Mouse (Mus musculus): ENCODE data around the gene Gm20509. TPM values are rescaled to one million over a fixed set of nuclear protein-coding genes. Genes with fewer than 3 reads are reported as not detected.

The Gm20509 gene
- not detected for polyA plus RNA-seq (2017; shearing (Covaris generic))

GRCm38 (mm10) chr9:73102181-73102580 lies at the start of gene Gm20509:
Gm20509 (plus strand) TSS chr9:73102470.

GRCm38 (mm10) chr9:73101536-73101935 lies 734 bp upstream of the Gm20509 start, which contains the start of gene Khdc3:
Khdc3 (plus strand) TSS chr9:73101836.

GRCm38 (mm10) chr9:73112919-73113906 lies 10.9 kb downstream of the Gm20509 start, which contains the start of gene Rsl24d1:
Rsl24d1 (plus strand) TSS chr9:73113426.

Other genes with a start within 250 kb of the Gm20509 start
- not detected for gene Pygo1, start 176.8 kb upstream of the Gm20509 start, polyA plus RNA-seq (2017; shearing (Covaris generic))
- gene Dyx1c1, start 143.7 kb upstream of the Gm20509 start, polyA plus RNA-seq (2017; shearing (Covaris generic)): 2.9 TPM
- not detected for gene Gm44503, start 143.6 kb upstream of the Gm20509 start, polyA plus RNA-seq (2017; shearing (Covaris generic))
- gene Ccpg1os, start 117.1 kb upstream of the Gm20509 start, polyA plus RNA-seq (2017; shearing (Covaris generic)): 11.0 TPM
- gene Ccpg1, start 117.0 kb upstream of the Gm20509 start, polyA plus RNA-seq (2017; shearing (Covaris generic)): 113 TPM
- gene Pigb, start 62.1 kb upstream of the Gm20509 start, polyA plus RNA-seq (2017; shearing (Covaris generic)): 32.2 TPM
- 59.9 TPM for gene Rab27a, start 57.6 kb upstream of the Gm20509 start, polyA plus RNA-seq (2017; shearing (Covaris generic))
- 0.52 TPM for gene Khdc3, start 634 bp upstream of the Gm20509 start, polyA plus RNA-seq (2017; shearing (Covaris generic))
- 90.0 TPM for gene Rsl24d1, start 11.0 kb downstream of the Gm20509 start, polyA plus RNA-seq (2017; shearing (Covaris generic))

Measured in CD4-positive, CD25-positive, alpha-beta regulatory T cell, adult 9 weeks (primary cell).